Mouse (Mus musculus) heart, postnatal 0 days (tissue): ENCODE measurements around the gene Gm12166. TPM values are rescaled to one million over a fixed set of nuclear protein-coding genes. Genes with fewer than 3 reads are reported as not detected.

ENCODE experiments used
- ATAC-seq: fragments of 200-750 bp; cut with Nextera tagmentation; 2 replicates; pipeline ENCODE4 v1.8.0; 2017; ENCODE audit warnings: low read depth, moderate number of reproducible peaks, moderate library complexity; ENCODE audit not compliant: insufficient read depth
- DNase-seq: peaks from one replicate; pipeline ENCODE4 v3.0.0-alpha.2; 2016; ENCODE audit warnings: low spot score
- H3K27ac ChIP-seq: fragments of 300-500 bp; sonication (generic); 2 replicates; pipeline ENCODE4 v1.5.1; 2014; ENCODE audit warnings: low read depth, mild to moderate bottlenecking
- H3K27me3 ChIP-seq: fragments of 300-500 bp; sonication (generic); 2 replicates; pipeline ENCODE4 v1.6.1; 2014; ENCODE audit warnings: low read length, mixed read lengths; ENCODE audit not compliant: control insufficient read depth, insufficient read depth
- H3K36me3 ChIP-seq: fragments of 300-500 bp; sonication (generic); replicated peaks from 2 replicates; pipeline ENCODE4 v1.6.1; 2014; ENCODE audit warnings: low read length, mixed read lengths; ENCODE audit not compliant: control insufficient read depth, insufficient read depth
- H3K4me1 ChIP-seq: fragments of 300-500 bp; sonication (generic); 2 replicates; pipeline ENCODE4 v1.6.1; 2014; ENCODE audit warnings: antibody characterized with exemption; ENCODE audit not compliant: control insufficient read depth, insufficient read depth
- H3K4me2 ChIP-seq: fragments of 300-500 bp; sonication (generic); 2 replicates; pipeline ENCODE4 v1.6.1; 2014; ENCODE audit warnings: low read depth, mild to moderate bottlenecking, low read length, moderate library complexity
- H3K4me3 ChIP-seq: fragments of 300-500 bp; sonication (generic); 2 replicates; pipeline ENCODE4 v1.5.1; 2014; ENCODE audit warnings: low read depth, low read length
- H3K9ac ChIP-seq: fragments of 300-500 bp; sonication (generic); replicated peaks from 2 replicates; pipeline ENCODE4 v1.6.1; 2014; ENCODE audit warnings: low read depth, low read length, mixed read lengths
- H3K9me3 ChIP-seq: fragments of 300-500 bp; sonication (generic); replicated peaks from 2 replicates; pipeline ENCODE4 v1.6.1; 2016; ENCODE audit warnings: low read length; ENCODE audit not compliant: control insufficient read depth
- CTCF ChIP-seq: IDR thresholded peaks from 2 replicates; pipeline ENCODE4 v1.5.1; 2016; ENCODE audit warnings: antibody characterized with exemption, control low read depth, low read depth
- EP300 ChIP-seq: IDR thresholded peaks from 2 replicates; pipeline ENCODE4 v1.6.1; 2016; ENCODE audit warnings: antibody characterized with exemption, low read depth
- WGBS: fragments of 180-500 bp; shearing (Covaris S2); extraction: QIAGEN DNeasy Blood & Tissue Kit; methylation state at CpG from one replicate; pipeline ENCODE4 v1.1.7; 2014; 5-methylcytosine and 5-hydroxymethylcytosine counted together
- polyA plus RNA-seq: library from polyadenylated mRNA; unstranded; fragments of >200 nt; fragmentation: Nextera tagmentation; extraction: Ambion mirVana; gene quantifications from 2 replicates; pipeline ENCODE4 v1.2.1, GENCODE M21; 2015
- total RNA-seq: library from RNA; depleted of rRNA; stranded (reverse); fragments of >200 nt; gene quantifications from 2 replicates; pipeline ENCODE4 v1.2.3, GENCODE M21; 2014; ENCODE audit warnings: low replicate concordance

Gm12166 gene
- total and polyA plus RNA-seq, 2 experiments from 2014 or later = 1.8 to 3.9 TPM

- ATAC-seq (no peak), DNase-seq (no peak)
- no peaks in the 10 kb centered on the region for H3K9me3 ChIP-seq
- H3K4me2 ChIP-seq = no peak overlapping the region
- H3K36me3 ChIP-seq = peaks cover 16% of the 10 kb centered on the region
- H3K27ac ChIP-seq = peak overlapping the region; percentile 95; the same call in 1 of the 2 replicates
- no peak overlapping the region for H3K4me3 ChIP-seq
- no peak overlapping the region for H3K9ac ChIP-seq
- WGBS = 86% methylated on average over 10 of the region's 10 CpGs
- no peaks in the 10 kb centered on the region for H3K27me3 ChIP-seq
- no peak for TF ChIP-seq EP300
- no peak for TF ChIP-seq CTCF
- H3K4me1 ChIP-seq = peaks cover 74% of the 10 kb centered on the region
Measured at GRCm38 (mm10) chr11:46067371-46068060, 15.4 kb upstream of the Gm12166 start.

- WGBS = 6% methylated on average over 21 of the region's 21 CpGs
- H3K9me3 ChIP-seq = no peaks in the 10 kb centered on the region
- DNase-seq (peak; percentile 92), ATAC-seq (peak; percentile 60)
- peak overlapping the region; percentile 8; the same call in 1 of the 2 replicates for H3K4me2 ChIP-seq
- H3K27ac ChIP-seq = peak overlapping the region; percentile 95
- peaks cover 72% of the 10 kb centered on the region for H3K4me1 ChIP-seq
- no peak overlapping the region for H3K4me3 ChIP-seq
- no peaks in the 10 kb centered on the region for H3K27me3 ChIP-seq
- peaks cover 27% of the 10 kb centered on the region for H3K36me3 ChIP-seq
- peak overlapping the region; percentile 4; the same call in 1 of the 2 replicates for H3K9ac ChIP-seq
- peak; percentile 13; the same call in 1 of the 2 replicates for TF ChIP-seq CTCF
- peak; percentile 70 for TF ChIP-seq EP300
Measured at GRCm38 (mm10) chr11:46065201-46066011, 13.3 kb upstream of the Gm12166 start.

- H3K27me3 ChIP-seq = no peaks in the 10 kb centered on the region
- TF ChIP-seq CTCF = no peak
- no peak; the same call in 1 of the 2 replicates for TF ChIP-seq EP300
- H3K4me2 ChIP-seq = no peak overlapping the region
- peak overlapping the region; percentile 4 for H3K9ac ChIP-seq
- H3K27ac ChIP-seq = peak overlapping the region; percentile 95
- peaks cover 73% of the 10 kb centered on the region for H3K4me1 ChIP-seq
- H3K4me3 ChIP-seq = no peak overlapping the region
- H3K36me3 ChIP-seq = peaks cover 27% of the 10 kb centered on the region
- 16% methylated on average over 8 of the region's 8 CpGs for WGBS
- ATAC-seq (no peak), DNase-seq (no peak)
- no peaks in the 10 kb centered on the region for H3K9me3 ChIP-seq
Measured at GRCm38 (mm10) chr11:46064767-46065166, 12.6 kb upstream of the Gm12166 start.

GRCm38 (mm10) chr11:46062993-46063731 lies 11.0 kb upstream of the Gm12166 start:
- no peaks in the 10 kb centered on the region for H3K27me3 ChIP-seq
- H3K4me3 ChIP-seq = no peak overlapping the region
- ATAC-seq = peak; percentile 73
- peak; percentile 88 for DNase-seq
- H3K4me1 ChIP-seq = peaks cover 70% of the 10 kb centered on the region
- H3K36me3 ChIP-seq = peaks cover 27% of the 10 kb centered on the region
- peak overlapping the region; percentile 95 for H3K27ac ChIP-seq
- H3K4me2 ChIP-seq = peak overlapping the region; percentile 26
- 0 out of 2 replicates have a peak overlapping the region, but pooled peaks have one; percentile 20 for H3K9ac ChIP-seq
- 15% methylated on average over 9 of the region's 9 CpGs for WGBS
- H3K9me3 ChIP-seq = no peaks in the 10 kb centered on the region
- TF ChIP-seq EP300 (peak; percentile 94), CTCF (peak; percentile 46)

- DNase-seq = no peak
- Histone ChIP-seq H3K27me3 (no peaks in the 10 kb centered on the region), H3K27ac (peak overlapping the region; percentile 95), H3K36me3 (peaks cover 27% of the 10 kb centered on the region), H3K4me1 (peaks cover 76% of the 10 kb centered on the region), H3K4me3 (no peak overlapping the region), H3K9me3 (no peaks in the 10 kb centered on the region), H3K9ac (0 out of 2 replicates have a peak overlapping the region, but pooled peaks have one; percentile 8), H3K4me2 (no peak overlapping the region)
- WGBS = 48% methylated on average over 4 of the region's 4 CpGs
- no peak for ATAC-seq
- TF ChIP-seq EP300 (no peak), CTCF (no peak)
Measured at GRCm38 (mm10) chr11:46062569-46062968, 10.4 kb upstream of the Gm12166 start.
